Mouse (Mus musculus): ENCODE measurements around the gene Gm4869. TPM values are rescaled to one million over a fixed set of nuclear protein-coding genes. Genes with fewer than 3 reads are reported as not detected.

Gene Gm4869
- polyA plus RNA-seq, 1 experiment from 2014 or later: not detected

Small RNAs within 50 kb of the gene (microRNA-seq; reads per million reads assigned to microRNA genes)
- gene Mir7038: 0.93 reads per million

Other genes starting within 250 kb of the Gm4869 start
- gene Mad1l1, start 124.1 kb upstream of the Gm4869 start, polyA plus RNA-seq (2016; fragmentation: Nextera tagmentation; extraction: Ambion mirVana): 47.8 and 48.7 TPM in 2 replicates
- 38.3 and 40.6 TPM in 2 replicates for gene Nudt1, start 124.0 kb upstream of the Gm4869 start, polyA plus RNA-seq (2016; fragmentation: Nextera tagmentation; extraction: Ambion mirVana)
- 17.4 and 18.0 TPM in 2 replicates for gene Mrm2, start 113.7 kb upstream of the Gm4869 start, polyA plus RNA-seq (2016; fragmentation: Nextera tagmentation; extraction: Ambion mirVana)
- 20.6 and 21.4 TPM in 2 replicates for gene Snx8, start 56.4 kb upstream of the Gm4869 start, polyA plus RNA-seq (2016; fragmentation: Nextera tagmentation; extraction: Ambion mirVana)
- gene Eif3b, start 26.3 kb upstream of the Gm4869 start, polyA plus RNA-seq (2016; fragmentation: Nextera tagmentation; extraction: Ambion mirVana): 158 and 161 TPM in 2 replicates
- gene Chst12, start 59.9 kb downstream of the Gm4869 start, polyA plus RNA-seq (2016; fragmentation: Nextera tagmentation; extraction: Ambion mirVana): 12.5 and 13.4 TPM in 2 replicates
- not detected in 2 replicates for gene Grifin, start 119.4 kb downstream of the Gm4869 start, polyA plus RNA-seq (2016; fragmentation: Nextera tagmentation; extraction: Ambion mirVana)
- gene Lfng, start 161.7 kb downstream of the Gm4869 start, polyA plus RNA-seq (2016; fragmentation: Nextera tagmentation; extraction: Ambion mirVana): 28.5 and 33.9 TPM in 2 replicates
- 68.8 and 71.0 TPM in 2 replicates for gene Ttyh3, start 203.4 kb downstream of the Gm4869 start, polyA plus RNA-seq (2016; fragmentation: Nextera tagmentation; extraction: Ambion mirVana)

Measured in midbrain, embryonic 12.5 days (tissue).